Mouse (Mus musculus) bone marrow, adult 2 months (tissue): ENCODE measurements around the gene Enpp7. TPM values are rescaled to one million over a fixed set of nuclear protein-coding genes. Genes with fewer than 3 reads are reported as not detected.

ENCODE experiments used
- H3K27ac ChIP-seq: fragments of 200-500 bp; 2 replicates; pipeline ENCODE4 v1.5.1; 2012; ENCODE audit warnings: low read depth, mild to moderate bottlenecking, control low read depth, inconsistent platforms, low read length; ENCODE audit not compliant: control insufficient read depth, poor library complexity, insufficient read depth
- H3K4me1 ChIP-seq: fragments of 200-500 bp; 2 replicates; pipeline ENCODE4 v1.6.1; 2011; ENCODE audit warnings: low read length; ENCODE audit not compliant: control insufficient read depth, insufficient read depth
- H3K4me3 ChIP-seq: fragments of 200-500 bp; replicated peaks from 2 replicates; pipeline ENCODE3; 2011; ENCODE audit warnings: mild to moderate bottlenecking, low read depth, low read length, control low read depth; ENCODE audit not compliant: control insufficient read depth
- CTCF ChIP-seq: fragments of 200-500 bp; IDR thresholded peaks from 2 replicates; pipeline ENCODE4 v1.5.1; 2011; ENCODE audit warnings: low read length, control low read depth; ENCODE audit not compliant: control insufficient read depth, insufficient read depth
- POLR2A ChIP-seq: fragments of 200-500 bp; IDR thresholded peaks from 2 replicates; pipeline ENCODE4 v1.6.1; 2011; ENCODE audit warnings: low read depth, mild to moderate bottlenecking, control low read depth, low read length, borderline replicate concordance; ENCODE audit not compliant: control insufficient read depth
- WGBS: fragments of 180-500 bp; shearing (Covaris S2); methylation state at CpG from one replicate; pipeline ENCODE4 v1.1.7; 2018; 5-methylcytosine and 5-hydroxymethylcytosine counted together
- polyA plus RNA-seq: library from polyadenylated mRNA; stranded (reverse); fragments of >200 nt; gene quantifications from 2 replicates; pipeline ENCODE4 v1.2.4, GENCODE M21; 2011; ENCODE audit warnings: low replicate concordance; ENCODE audit not compliant: missing spikeins, insufficient read depth, insufficient read length

Enpp7 gene
- not detected in 2 replicates for polyA plus RNA-seq

- Histone ChIP-seq H3K4me1 (no peaks in the 10 kb centered on the region), H3K27ac (no peak within 1 kb of the TSS), H3K4me3 (no peak within 1 kb of the TSS)
- TF ChIP-seq POLR2A (no peak), CTCF (no peak)
- 89% methylated on average over 10 of the region's 10 CpGs for WGBS
Measured at GRCm38 (mm10) chr11:118987999-118988398, at the start of gene Enpp7. Enpp7 (plus strand) TSS chr11:118988188.

DNA sequence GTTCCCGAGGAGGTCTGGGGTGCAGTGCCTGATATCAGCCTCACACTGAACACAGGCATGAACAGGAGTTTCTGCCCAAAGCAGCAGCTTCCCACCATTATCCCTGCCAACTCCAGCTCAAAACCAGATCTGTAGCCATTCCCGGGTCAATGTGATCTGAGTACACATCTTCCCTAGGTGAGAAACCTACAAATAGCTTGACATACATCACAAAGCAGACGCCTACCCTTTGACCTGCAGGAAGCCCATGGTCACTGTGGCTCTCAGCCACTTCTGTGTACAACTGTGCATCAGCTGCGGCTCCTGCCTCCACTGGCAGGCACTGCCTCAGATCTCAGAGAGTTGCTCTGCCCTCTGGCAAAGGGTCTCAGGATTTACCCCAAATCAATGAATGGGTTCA, 48.3 kb upstream of the Enpp7 start:
- TF ChIP-seq POLR2A (no peak), CTCF (no peak)

DNA sequence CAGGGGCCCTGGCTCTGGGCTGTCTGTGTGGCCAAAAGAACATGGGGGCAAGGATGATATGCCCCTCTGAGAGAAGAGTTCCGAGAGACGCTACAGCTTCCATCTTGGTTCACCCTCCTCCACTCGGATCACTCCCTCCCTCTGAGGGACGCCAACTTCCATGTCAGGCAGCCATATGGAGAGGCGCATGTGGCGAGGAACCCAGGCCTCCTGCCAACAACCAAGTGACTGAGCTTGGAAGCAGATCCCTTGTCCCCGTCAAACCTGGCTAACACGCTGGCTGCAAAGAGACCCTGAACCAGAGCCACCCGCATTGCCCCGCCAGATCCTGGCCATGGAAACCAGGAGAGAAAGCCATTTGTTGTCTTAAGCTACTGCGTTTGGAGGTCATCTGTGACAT, 47.4 kb upstream of the Enpp7 start:
- 77% methylated on average over 11 of the region's 11 CpGs for WGBS
- Histone ChIP-seq H3K27ac (no peak overlapping the region), H3K4me1 (no peaks in the 10 kb centered on the region; the same call in 1 of the 2 replicates), H3K4me3 (no peak overlapping the region)
- no peak for TF ChIP-seq CTCF
- TF ChIP-seq POLR2A, result no peak

More for the DNA sequence above, 48.3 kb upstream of the Enpp7 start:
- WGBS, result 70% methylated on average over 4 of the region's 4 CpGs
- H3K4me1 ChIP-seq, result no peaks in the 10 kb centered on the region; the same call in 1 of the 2 replicates
- H3K4me3 ChIP-seq, result no peak overlapping the region
- no peak overlapping the region for H3K27ac ChIP-seq

GRCm38 (mm10) chr11:118941268-118941667, 46.7 kb upstream of the Enpp7 start:
- TF ChIP-seq CTCF (no peak), POLR2A (no peak)
- 45% methylated on average over 5 of the region's 5 CpGs for WGBS
- H3K27ac ChIP-seq, result no peak overlapping the region
- H3K4me3 ChIP-seq, result no peak overlapping the region
- H3K4me1 ChIP-seq, result no peaks in the 10 kb centered on the region; the same call in 1 of the 2 replicates

DNA sequence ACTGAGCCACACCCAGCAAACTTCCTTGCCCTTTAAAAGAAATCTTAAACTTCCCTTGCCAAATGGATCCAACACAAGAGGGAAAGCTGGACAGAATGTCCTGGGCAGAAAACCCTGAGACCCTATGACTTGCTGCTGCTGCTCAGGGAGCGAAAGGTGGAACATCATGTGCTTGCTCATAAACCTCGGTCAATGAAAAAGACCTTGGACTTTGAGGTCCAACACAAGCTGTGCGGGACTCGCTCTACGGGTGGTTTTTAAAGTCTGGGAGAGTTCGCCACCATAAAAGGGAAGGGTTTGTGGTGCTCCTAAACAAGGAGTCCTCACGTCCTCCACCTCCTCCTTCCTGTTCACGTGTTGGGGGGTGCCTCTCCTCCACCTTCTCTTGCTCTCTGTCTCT, 42.1 kb upstream of the Enpp7 start:
- WGBS, result 77% methylated on average over 8 of the region's 8 CpGs
- Histone ChIP-seq H3K4me3 (no peak overlapping the region), H3K4me1 (no peaks in the 10 kb centered on the region), H3K27ac (no peak overlapping the region)
- TF ChIP-seq POLR2A (no peak), CTCF (no peak)

- H3K27ac ChIP-seq, result no peak overlapping the region
- TF ChIP-seq POLR2A (no peak), CTCF (no peak)
- H3K4me1 ChIP-seq, result no peaks in the 10 kb centered on the region
- WGBS, result 27% methylated on average over 6 of the region's 6 CpGs
- no peak overlapping the region for H3K4me3 ChIP-seq
Measured at GRCm38 (mm10) chr11:118955016-118955415, 33.0 kb upstream of the Enpp7 start.

DNA sequence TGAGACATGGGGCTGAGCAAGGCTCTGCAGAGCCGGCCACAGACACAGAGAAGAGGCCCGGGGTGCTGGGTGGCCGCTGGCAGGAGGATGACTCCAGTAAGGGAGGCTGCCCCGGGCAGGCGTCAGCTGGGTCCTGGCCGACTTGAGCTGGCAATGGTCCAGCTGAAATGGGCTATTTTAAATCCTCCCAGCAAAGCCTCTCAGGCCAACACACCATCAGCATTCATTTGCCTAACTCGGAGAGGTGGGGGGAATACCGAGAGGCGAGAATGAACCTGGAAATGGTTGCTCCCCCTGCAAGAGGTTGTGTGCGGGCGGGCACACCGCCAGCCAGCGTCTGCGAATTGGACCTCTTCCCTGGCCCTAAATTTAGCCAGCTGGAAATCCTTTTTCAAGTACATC, 30.9 kb upstream of the Enpp7 start:
- TF ChIP-seq POLR2A (no peak), CTCF (no peak)
- WGBS, result 72% methylated on average over 14 of the region's 14 CpGs

DNA sequence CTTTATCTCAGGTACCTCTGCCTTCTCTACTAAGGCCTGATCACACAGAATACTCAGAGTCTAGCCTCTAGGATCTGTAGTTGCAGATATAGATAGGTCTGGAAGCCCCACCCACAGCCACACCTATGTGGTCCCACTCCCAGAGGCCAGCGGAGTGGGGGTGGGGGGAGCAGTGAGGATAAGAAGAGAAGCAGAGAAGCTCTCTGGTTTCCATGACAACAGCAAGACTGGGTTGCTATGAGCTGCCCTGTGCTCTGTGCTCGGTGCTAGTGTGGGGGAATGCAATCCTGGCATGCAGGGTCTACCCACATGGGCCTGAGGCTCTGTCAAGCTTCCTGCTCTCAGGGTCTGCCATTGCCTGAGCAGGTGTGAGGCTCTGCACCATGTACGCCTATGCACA, 27.3 kb upstream of the Enpp7 start:
- Histone ChIP-seq H3K4me3 (no peak overlapping the region), H3K4me1 (no peaks in the 10 kb centered on the region), H3K27ac (no peak overlapping the region)
- WGBS, result 72% methylated on average over 3 of the region's 3 CpGs
- TF ChIP-seq POLR2A (no peak), CTCF (no peak)

More for the DNA sequence above, 30.9 kb upstream of the Enpp7 start:
- Histone ChIP-seq H3K27ac (no peak overlapping the region), H3K4me1 (no peaks in the 10 kb centered on the region), H3K4me3 (no peak overlapping the region)

- 39% methylated on average over 4 of the region's 4 CpGs for WGBS
- TF ChIP-seq CTCF (no peak), POLR2A (no peak)
- Histone ChIP-seq H3K4me1 (no peaks in the 10 kb centered on the region), H3K4me3 (no peak overlapping the region), H3K27ac (no peak overlapping the region)
Measured at GRCm38 (mm10) chr11:118962478-118962877, 25.5 kb upstream of the Enpp7 start.
